Mouse (Mus musculus) lung, embryonic 16.5 days (tissue): ENCODE data around the gene Pip4k2b. TPM values are rescaled to one million over a fixed set of nuclear protein-coding genes. Genes with fewer than 3 reads are reported as not detected.

Experiments used
- ATAC-seq: fragments of 200-750 bp; cut with Nextera tagmentation; 2 replicates; pipeline ENCODE4 v1.8.0; 2017; ENCODE audit warnings: low read depth, mild to moderate bottlenecking, moderate library complexity
- H3K27ac ChIP-seq: fragments of 300-500 bp; sonication (generic); 2 replicates; pipeline ENCODE4 v1.5.1; 2014; ENCODE audit warnings: mild to moderate bottlenecking, control low read depth, low read length
- H3K27me3 ChIP-seq: fragments of 300-500 bp; sonication (generic); 2 replicates; pipeline ENCODE4 v1.6.1; 2014; ENCODE audit warnings: low read depth, low read length, mixed read lengths; ENCODE audit not compliant: control insufficient read depth, insufficient read depth
- H3K36me3 ChIP-seq: fragments of 300-500 bp; sonication (generic); 2 replicates; pipeline ENCODE4 v1.6.1; 2014; ENCODE audit warnings: low read length; ENCODE audit not compliant: control insufficient read depth, insufficient read depth
- H3K4me1 ChIP-seq: fragments of 300-500 bp; sonication (generic); replicated peaks from 2 replicates; pipeline ENCODE4 v1.6.1; 2014; ENCODE audit warnings: low read length, mixed read lengths; ENCODE audit not compliant: control insufficient read depth, insufficient read depth
- H3K4me2 ChIP-seq: fragments of 300-500 bp; sonication (generic); 2 replicates; pipeline ENCODE4 v1.6.1; 2014; ENCODE audit warnings: low read depth, low read length, control low read depth
- H3K4me3 ChIP-seq: fragments of 300-500 bp; sonication (generic); 2 replicates; pipeline ENCODE4 v1.5.1; 2014; ENCODE audit warnings: mild to moderate bottlenecking, low read length, control low read depth
- H3K9ac ChIP-seq: fragments of 300-500 bp; sonication (generic); 2 replicates; pipeline ENCODE4 v1.6.1; 2014; ENCODE audit warnings: low read length, control low read depth
- H3K9me3 ChIP-seq: fragments of 300-500 bp; sonication (generic); 2 replicates; pipeline ENCODE4 v1.6.1; 2016; ENCODE audit warnings: low read length; ENCODE audit not compliant: control insufficient read depth
- WGBS: fragments of 180-500 bp; shearing (Covaris S2); extraction: QIAGEN DNeasy Blood & Tissue Kit; methylation state at CpG from one replicate; pipeline ENCODE4 v1.1.7; 2014; 5-methylcytosine and 5-hydroxymethylcytosine counted together
- polyA plus RNA-seq: library from polyadenylated mRNA; unstranded; fragments of >200 nt; fragmentation: Nextera tagmentation; extraction: Ambion mirVana; gene quantifications from 2 replicates; pipeline ENCODE4 v1.2.1, GENCODE M21; 2015

The Pip4k2b gene
- polyA plus RNA-seq, 1 experiment from 2014 or later, result 1.3 TPM

- Histone ChIP-seq H3K9me3 (no peaks in the 10 kb centered on the region), H3K27ac (peak within 1 kb of the TSS; percentile 93), H3K4me1 (peaks cover 10% of the 10 kb centered on the region), H3K27me3 (no peaks in the 10 kb centered on the region), H3K4me2 (peak within 1 kb of the TSS; percentile 79), H3K4me3 (peak within 1 kb of the TSS; percentile 69), H3K36me3 (peaks cover 12% of the 10 kb centered on the region), H3K9ac (peak within 1 kb of the TSS; percentile 88)
- under 1% methylated on average over 38 of the region's 38 CpGs for WGBS
- ATAC-seq, result peak; percentile 97
These were observed 21.8 kb upstream of the Pip4k2b start, which contains the start of gene Cwc25 for GRCm38 (mm10) chr11:97766154-97766881. Gene Cwc25, minus strand, starts transcription at chr11:97766556.

DNA sequence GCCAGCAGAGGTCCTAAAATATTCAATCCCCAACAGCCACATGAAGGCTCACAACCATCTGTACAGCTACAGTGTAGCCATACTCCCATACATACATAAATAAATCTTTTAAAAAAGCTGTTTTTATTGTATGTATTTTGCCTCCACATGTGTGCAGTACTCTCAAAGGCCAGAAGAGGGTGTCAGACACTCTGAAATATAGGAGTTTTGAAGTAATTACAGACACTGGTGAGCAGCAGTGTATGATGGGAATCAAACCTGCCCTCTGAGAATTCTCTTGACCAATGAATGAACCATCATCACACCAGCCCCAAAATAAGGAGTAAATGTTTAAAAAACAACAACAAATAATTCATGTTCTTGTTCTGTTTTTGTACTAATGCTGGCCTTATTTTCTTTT, 17.1 kb upstream of the Pip4k2b start:
- H3K9ac ChIP-seq, result no peak overlapping the region
- no peak overlapping the region for H3K4me2 ChIP-seq
- ATAC-seq, result no peak
- H3K4me1 ChIP-seq, result peaks cover 7% of the 10 kb centered on the region; the same call in 1 of the 2 replicates
- no peak overlapping the region for H3K27ac ChIP-seq
- H3K4me3 ChIP-seq, result no peak overlapping the region
- H3K27me3 ChIP-seq, result no peaks in the 10 kb centered on the region
- H3K36me3 ChIP-seq, result peaks cover 22% of the 10 kb centered on the region
- H3K9me3 ChIP-seq, result no peaks in the 10 kb centered on the region

DNA sequence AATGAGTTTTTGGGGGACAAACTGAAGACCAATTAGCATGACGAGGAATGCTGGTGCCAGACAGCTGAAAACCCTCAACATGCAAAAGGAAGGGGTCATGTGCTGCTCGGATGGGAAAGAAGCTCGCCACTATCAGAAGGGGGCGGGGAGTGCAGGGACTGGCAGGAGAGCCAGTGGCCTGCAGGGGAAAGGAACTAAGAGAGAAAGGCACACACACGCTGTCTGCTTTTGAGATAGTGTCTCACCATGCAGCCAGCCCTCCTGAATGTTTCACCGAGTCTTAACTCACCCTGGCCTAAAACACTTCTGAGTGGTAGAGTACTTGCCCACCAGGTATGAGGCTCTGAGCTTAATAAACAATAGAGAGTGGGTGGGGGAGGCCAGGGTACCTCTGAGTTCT, 14.4 kb upstream of the Pip4k2b start:
- Histone ChIP-seq H3K27ac (no peak overlapping the region), H3K4me1 (no peaks in the 10 kb centered on the region), H3K27me3 (no peaks in the 10 kb centered on the region), H3K4me3 (no peak overlapping the region), H3K9ac (no peak overlapping the region), H3K36me3 (peaks cover 36% of the 10 kb centered on the region), H3K9me3 (no peaks in the 10 kb centered on the region), H3K4me2 (no peak overlapping the region)
- no peak for ATAC-seq
- WGBS, result 68% methylated on average over 6 of the region's 6 CpGs

DNA sequence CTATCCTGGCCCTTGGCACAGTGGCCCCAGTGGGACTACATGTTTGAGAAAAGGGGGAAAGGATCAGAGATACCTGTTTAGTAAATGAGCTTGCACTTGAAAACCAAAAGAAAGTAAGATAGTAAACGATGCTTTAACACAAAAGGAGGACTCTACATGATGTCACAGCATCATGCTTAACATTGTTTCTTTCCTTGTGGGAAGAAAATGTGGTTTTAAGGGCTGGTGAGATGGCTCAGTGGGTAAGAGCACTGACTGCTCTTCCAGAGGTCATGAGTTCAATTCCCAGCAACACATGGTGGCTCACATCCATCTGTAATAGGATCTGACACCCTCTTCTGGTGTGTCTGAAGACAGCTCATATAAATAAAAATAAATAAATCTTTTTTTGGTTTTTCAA, 13.6 kb upstream of the Pip4k2b start:
- no peak overlapping the region for H3K9ac ChIP-seq
- 91% methylated on average over 1 of the region's 1 CpGs for WGBS
- peaks cover 39% of the 10 kb centered on the region for H3K36me3 ChIP-seq
- H3K9me3 ChIP-seq, result no peaks in the 10 kb centered on the region
- H3K27me3 ChIP-seq, result no peaks in the 10 kb centered on the region
- no peak for ATAC-seq
- H3K4me2 ChIP-seq, result no peak overlapping the region
- H3K4me3 ChIP-seq, result no peak overlapping the region
- H3K4me1 ChIP-seq, result no peaks in the 10 kb centered on the region
- H3K27ac ChIP-seq, result no peak overlapping the region

DNA sequence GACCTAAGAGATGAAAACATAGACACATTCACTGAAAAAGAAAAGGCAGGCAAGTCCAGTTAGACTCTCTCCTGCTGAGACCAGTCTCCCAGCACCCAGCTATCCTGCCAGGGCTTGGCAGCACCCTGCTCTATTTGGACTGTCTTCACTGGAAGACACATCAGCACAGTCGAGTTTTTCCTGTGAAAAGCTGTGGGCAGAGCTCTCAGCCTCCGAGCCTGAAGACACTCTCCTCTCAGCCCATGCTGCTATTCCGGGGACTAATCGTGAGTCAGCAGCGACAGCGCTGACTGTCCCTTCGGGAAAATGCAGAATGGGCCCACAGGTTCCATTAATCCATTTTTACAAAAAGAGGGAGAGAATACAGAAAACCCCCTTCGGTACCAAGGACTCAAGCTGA, 8.8 kb upstream of the Pip4k2b start:
- Histone ChIP-seq H3K27ac (no peak overlapping the region), H3K9me3 (no peaks in the 10 kb centered on the region), H3K9ac (no peak overlapping the region), H3K4me3 (no peak overlapping the region), H3K4me2 (no peak overlapping the region), H3K4me1 (no peaks in the 10 kb centered on the region), H3K27me3 (no peaks in the 10 kb centered on the region), H3K36me3 (peaks cover 51% of the 10 kb centered on the region)
- WGBS, result 92% methylated on average over 8 of the region's 8 CpGs
- ATAC-seq, result no peak

DNA sequence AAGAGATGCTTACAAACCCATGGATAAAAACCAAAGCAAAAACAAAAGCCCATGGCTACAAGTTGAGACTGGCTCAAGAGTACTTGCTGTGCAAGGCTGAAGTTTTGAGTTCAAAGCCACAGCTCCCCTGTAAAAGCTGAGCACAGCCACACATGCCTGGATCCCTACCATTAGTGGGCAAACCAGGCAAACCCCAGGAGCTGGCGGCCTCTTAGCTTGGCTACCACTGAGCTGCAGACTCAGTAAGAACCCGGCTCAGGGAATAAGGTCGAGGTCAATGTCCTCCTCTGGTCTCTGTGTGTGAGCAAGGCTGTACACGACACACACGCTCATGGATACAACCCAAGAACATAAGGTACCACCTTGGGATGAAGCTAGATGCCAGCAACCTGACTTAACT, 4.0 kb upstream of the Pip4k2b start:
- no peaks in the 10 kb centered on the region for H3K9me3 ChIP-seq
- H3K27me3 ChIP-seq, result no peaks in the 10 kb centered on the region
- no peak for ATAC-seq
- peaks cover 31% of the 10 kb centered on the region for H3K36me3 ChIP-seq
- no peak overlapping the region for H3K9ac ChIP-seq
- H3K4me2 ChIP-seq, result no peak overlapping the region
- WGBS, result 80% methylated on average over 5 of the region's 5 CpGs
- H3K27ac ChIP-seq, result no peak overlapping the region
- no peak overlapping the region for H3K4me3 ChIP-seq
- H3K4me1 ChIP-seq, result peaks cover 1% of the 10 kb centered on the region

GRCm38 (mm10) chr11:97747773-97748172, 3.3 kb upstream of the Pip4k2b start:
- Histone ChIP-seq H3K4me3 (no peak overlapping the region), H3K9ac (no peak overlapping the region), H3K4me1 (peaks cover 9% of the 10 kb centered on the region), H3K4me2 (no peak overlapping the region), H3K9me3 (no peaks in the 10 kb centered on the region), H3K27ac (no peak overlapping the region), H3K36me3 (peaks cover 27% of the 10 kb centered on the region), H3K27me3 (no peaks in the 10 kb centered on the region)
- ATAC-seq, result no peak
- WGBS, result 84% methylated on average over 8 of the region's 8 CpGs

- Histone ChIP-seq H3K36me3 (peaks cover 11% of the 10 kb centered on the region), H3K27ac (no peak overlapping the region), H3K9me3 (no peaks in the 10 kb centered on the region), H3K4me2 (peak overlapping the region; percentile 73), H3K4me3 (peak overlapping the region; percentile 86), H3K4me1 (peaks cover 15% of the 10 kb centered on the region), H3K9ac (no peak overlapping the region), H3K27me3 (no peaks in the 10 kb centered on the region)
- 9% methylated on average over 13 of the region's 13 CpGs for whole genome bisulfite sequencing
- no peak for ATAC-seq
These were observed 822 bp upstream of the Pip4k2b start for GRCm38 (mm10) chr11:97745331-97745721.

DNA sequence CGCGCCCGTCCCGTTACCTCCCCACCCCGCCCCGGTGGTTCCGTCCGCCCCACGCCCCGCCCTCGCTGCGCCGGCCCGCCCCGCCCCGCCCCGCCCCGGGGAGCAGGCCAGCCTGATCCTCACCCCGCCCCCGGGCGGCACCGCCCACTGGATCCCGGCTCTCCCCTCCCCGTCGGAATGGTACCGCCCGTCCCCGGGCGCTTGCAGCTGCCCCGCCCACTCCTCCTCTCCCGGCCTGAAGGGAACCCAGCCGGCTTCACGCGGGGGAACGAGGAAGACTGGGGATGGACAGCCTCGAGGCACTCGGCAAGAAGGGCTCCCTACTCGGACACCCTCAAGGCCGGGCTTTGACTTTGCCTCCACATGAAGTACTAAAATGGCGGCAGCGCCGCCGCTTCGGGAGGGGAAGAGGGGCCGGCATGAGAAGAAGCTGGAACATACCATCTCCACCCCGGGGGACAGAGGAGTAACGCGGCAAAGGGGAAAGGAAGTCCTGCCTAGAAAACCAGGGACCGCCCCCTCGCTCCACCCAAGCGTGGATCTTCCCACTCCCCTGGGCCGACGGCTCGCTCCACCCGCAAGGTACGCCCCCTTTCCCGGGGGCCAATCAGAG, 320 bp upstream of the Pip4k2b start:
- no peaks in the 10 kb centered on the region for H3K27me3 ChIP-seq
- WGBS, result under 1% methylated on average over 32 of the region's 57 CpGs
- peak overlapping the region; percentile 95 for H3K9ac ChIP-seq
- no peaks in the 10 kb centered on the region for H3K9me3 ChIP-seq
- peak overlapping the region; percentile 96 for H3K27ac ChIP-seq
- peaks cover 8% of the 10 kb centered on the region for H3K36me3 ChIP-seq
- peak; percentile 97 for ATAC-seq
- H3K4me1 ChIP-seq, result peaks cover 15% of the 10 kb centered on the region
- peak overlapping the region; percentile 86 for H3K4me3 ChIP-seq
- peak overlapping the region; percentile 73 for H3K4me2 ChIP-seq
